Mouse (Mus musculus): ENCODE measurements around the gene Mrgpra3.

Mrgpra3 gene

GRCm38 (mm10) chr7:47601272-47601671, at the start of gene Mrgpra3:
Gene Mrgpra3, minus strand, starts transcription at chr7:47601372.
- in situ Hi-C loops (cut with MboI; ENCODE audit: low pct_unique_long_range_greater_than_20kb in 1 of 2, low sequenced_read_pairs in 2 of 2, unreplicated experiment in 1 of 2): loop anchor here in 1 of 2 experiments (25.0 kb wide), 2 partner anchors 111 to 336 kb away; no protein-coding TSS in a partner anchor
